Mouse (Mus musculus) kidney, postnatal 0 days (tissue): ENCODE measurements around the gene Wiz. TPM values are rescaled to one million over a fixed set of nuclear protein-coding genes. Genes with fewer than 3 reads are reported as not detected.

Experiments used
- ATAC-seq: fragments of 200-750 bp; cut with Nextera tagmentation; replicated peaks from 2 replicates; pipeline ENCODE4 v1.8.0; 2017; ENCODE audit warnings: low read depth, moderate number of reproducible peaks, moderate TSS enrichment, moderate library complexity; ENCODE audit not compliant: low FRiP score
- DNase-seq: peaks from one replicate; pipeline ENCODE4 v3.0.0-alpha.2; 2016; ENCODE audit warnings: low spot score
- H3K27ac ChIP-seq: fragments of 300-500 bp; sonication (generic); 2 replicates; pipeline ENCODE4 v1.5.1; 2014; ENCODE audit warnings: mild to moderate bottlenecking
- H3K27me3 ChIP-seq: fragments of 300-500 bp; sonication (generic); 2 replicates; pipeline ENCODE4 v1.6.1; 2014; ENCODE audit warnings: low read length, mixed read lengths; ENCODE audit not compliant: insufficient read depth
- H3K36me3 ChIP-seq: fragments of 300-500 bp; sonication (generic); 2 replicates; pipeline ENCODE4 v1.6.1; 2014; ENCODE audit warnings: low read length, mixed read lengths; ENCODE audit not compliant: insufficient read depth
- H3K4me1 ChIP-seq: fragments of 300-500 bp; sonication (generic); replicated peaks from 2 replicates; pipeline ENCODE4 v1.6.1; 2014; ENCODE audit warnings: antibody characterized with exemption, low read length, mixed read lengths; ENCODE audit not compliant: insufficient read depth
- H3K4me2 ChIP-seq: fragments of 300-500 bp; sonication (generic); 2 replicates; pipeline ENCODE4 v1.6.1; 2014; ENCODE audit warnings: mild to moderate bottlenecking, low read length, moderate library complexity, mixed read lengths
- H3K4me3 ChIP-seq: fragments of 300-500 bp; sonication (generic); replicated peaks from 2 replicates; pipeline ENCODE4 v1.5.1; 2014; ENCODE audit warnings: low read depth, low read length
- H3K9ac ChIP-seq: fragments of 300-500 bp; sonication (generic); 2 replicates; pipeline ENCODE4 v1.6.1; 2014; ENCODE audit warnings: low read depth, low read length
- H3K9me3 ChIP-seq: fragments of 300-500 bp; sonication (generic); replicated peaks from 2 replicates; pipeline ENCODE4 v1.6.1; 2016; ENCODE audit warnings: low read length, inconsistent platforms, mixed read lengths
- CTCF ChIP-seq: IDR thresholded peaks from 2 replicates; pipeline ENCODE4 v1.5.1; 2016; ENCODE audit warnings: antibody characterized with exemption, low read depth, mild to moderate bottlenecking, moderate library complexity
- WGBS: fragments of 180-500 bp; shearing (Covaris S2); extraction: QIAGEN DNeasy Blood & Tissue Kit; methylation state at CpG from one replicate; pipeline ENCODE4 v1.1.7; 2014; 5-methylcytosine and 5-hydroxymethylcytosine counted together
- polyA plus RNA-seq: library from polyadenylated mRNA; unstranded; fragments of >200 nt; fragmentation: Nextera tagmentation; extraction: Ambion mirVana; gene quantifications from 2 replicates; pipeline ENCODE4 v1.2.1, GENCODE M21; 2015

Wiz gene
- polyA plus RNA-seq, 1 experiment from 2014 or later = 20.8 TPM

DNA sequence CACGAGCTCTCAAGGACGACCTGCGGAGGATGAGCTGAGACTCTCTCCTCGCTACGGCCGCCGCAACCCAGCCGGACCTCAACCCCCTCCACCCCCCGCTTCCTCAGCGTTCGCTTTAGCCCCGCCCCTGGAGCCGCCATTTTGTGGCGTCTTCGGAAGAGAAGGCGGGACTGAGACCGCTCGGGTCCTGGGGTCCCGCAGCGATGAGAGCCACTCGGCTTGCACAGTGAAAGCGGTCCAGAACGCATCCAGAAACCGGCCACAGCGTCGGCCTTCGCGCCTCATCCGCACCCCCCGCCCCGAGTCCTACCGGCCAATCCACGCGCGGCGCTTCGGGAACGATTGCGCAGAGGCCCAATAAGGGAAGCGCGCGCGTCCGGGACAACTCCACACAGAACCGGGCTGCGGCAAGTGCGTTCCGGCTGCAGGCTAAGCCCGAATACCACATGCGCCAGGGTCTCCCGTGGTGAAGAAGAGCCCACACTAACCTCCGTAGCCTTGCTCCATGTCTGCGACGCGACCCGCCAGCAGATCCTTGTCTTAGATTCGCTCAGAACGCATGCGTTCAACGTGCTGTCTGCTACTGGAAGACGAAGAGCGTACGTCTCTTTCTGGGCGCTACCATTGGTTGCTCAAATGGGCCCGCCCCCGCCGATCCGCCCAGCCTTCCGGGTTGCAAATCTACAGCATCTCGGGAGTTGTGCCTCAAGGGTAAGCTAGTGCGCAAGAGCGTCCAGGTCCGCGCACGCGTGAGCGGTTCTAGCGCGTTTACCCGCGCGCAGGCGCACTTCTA lies 68.4 kb downstream of the Wiz start, which contains the start of gene Akap8:
Gene Akap8 (minus strand): TSS at position 642 of the 793 bp plus-strand sequence.
- ATAC-seq (peak; percentile 97), DNase-seq (peak; percentile 99)
- Histone ChIP-seq H3K4me1 (0 out of 2 replicates have a peak, but pooled peaks cover 5% of the 10 kb centered on the region), H3K4me3 (peak within 1 kb of the TSS; percentile 86), H3K9ac (peak within 1 kb of the TSS; percentile 95), H3K9me3 (no peaks in the 10 kb centered on the region), H3K4me2 (peak within 1 kb of the TSS; percentile 95), H3K36me3 (peaks cover 18% of the 10 kb centered on the region), H3K27ac (peak within 1 kb of the TSS; percentile 98), H3K27me3 (no peaks in the 10 kb centered on the region)
- no peak; the same call in 1 of the 2 replicates for TF ChIP-seq CTCF
- WGBS = under 1% methylated on average over 83 of the region's 83 CpGs

DNA sequence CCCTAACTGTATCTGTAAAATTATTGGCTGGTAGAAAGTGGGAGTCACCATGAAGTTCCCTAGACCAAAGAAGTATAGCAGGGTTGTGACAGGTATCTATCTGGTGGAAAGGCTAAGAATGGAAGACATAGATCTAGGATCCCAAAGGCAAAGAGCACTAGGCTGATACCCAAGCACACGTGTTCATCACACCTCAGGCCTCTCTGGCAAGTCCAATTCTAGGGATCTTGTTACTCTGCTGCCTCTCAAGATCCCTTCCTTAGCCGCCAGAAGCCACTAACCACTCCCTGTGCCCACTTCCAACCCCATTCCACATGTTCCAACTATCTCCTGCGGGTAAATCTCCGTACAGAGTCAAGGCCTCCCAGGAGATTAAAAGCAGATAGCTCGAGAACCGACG lies 69.3 kb downstream of the Wiz start:
- H3K9ac ChIP-seq = peak overlapping the region; percentile 95
- H3K27ac ChIP-seq = peak overlapping the region; percentile 98
- no peaks in the 10 kb centered on the region for H3K9me3 ChIP-seq
- 1% methylated on average over 7 of the region's 7 CpGs for WGBS
- no peaks in the 10 kb centered on the region for H3K27me3 ChIP-seq
- no peak for TF ChIP-seq CTCF
- no peak for ATAC-seq
- H3K4me2 ChIP-seq = peak overlapping the region; percentile 95
- H3K4me3 ChIP-seq = peak overlapping the region; percentile 86
- peak; percentile 44 for DNase-seq
- 0 out of 2 replicates have a peak, but pooled peaks cover 5% of the 10 kb centered on the region for H3K4me1 ChIP-seq
- peaks cover 26% of the 10 kb centered on the region for H3K36me3 ChIP-seq

DNA sequence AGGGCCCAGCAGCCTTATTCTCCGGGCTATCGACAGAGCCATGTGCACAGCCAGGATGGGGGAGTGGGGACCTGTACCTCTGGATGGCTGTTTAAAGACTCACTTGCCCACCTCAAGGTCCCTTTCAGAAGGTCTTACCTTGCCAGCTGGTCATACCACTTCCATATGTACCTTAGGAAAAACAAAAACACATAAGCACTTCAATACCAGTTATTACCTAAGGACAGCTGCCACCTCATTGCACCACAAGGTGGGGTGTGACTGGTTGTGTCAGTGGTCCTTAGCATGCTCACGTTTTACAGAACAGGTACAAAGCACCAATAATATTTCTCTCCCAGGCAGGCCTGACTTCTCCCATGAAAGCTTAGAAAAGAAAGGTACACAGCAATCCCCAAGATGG lies 71.5 kb downstream of the Wiz start:
- Histone ChIP-seq H3K4me3 (no peak overlapping the region), H3K9ac (no peak overlapping the region), H3K27me3 (no peaks in the 10 kb centered on the region), H3K36me3 (peaks cover 45% of the 10 kb centered on the region), H3K4me2 (no peak overlapping the region), H3K27ac (no peak overlapping the region), H3K4me1 (0 out of 2 replicates have a peak, but pooled peaks cover 5% of the 10 kb centered on the region), H3K9me3 (no peaks in the 10 kb centered on the region)
- no peak for DNase-seq
- WGBS = 80% methylated on average over 3 of the region's 3 CpGs
- ATAC-seq = no peak
- 0 out of 2 replicates have a peak, but pooled peaks have one; percentile 18 for TF ChIP-seq CTCF

DNA sequence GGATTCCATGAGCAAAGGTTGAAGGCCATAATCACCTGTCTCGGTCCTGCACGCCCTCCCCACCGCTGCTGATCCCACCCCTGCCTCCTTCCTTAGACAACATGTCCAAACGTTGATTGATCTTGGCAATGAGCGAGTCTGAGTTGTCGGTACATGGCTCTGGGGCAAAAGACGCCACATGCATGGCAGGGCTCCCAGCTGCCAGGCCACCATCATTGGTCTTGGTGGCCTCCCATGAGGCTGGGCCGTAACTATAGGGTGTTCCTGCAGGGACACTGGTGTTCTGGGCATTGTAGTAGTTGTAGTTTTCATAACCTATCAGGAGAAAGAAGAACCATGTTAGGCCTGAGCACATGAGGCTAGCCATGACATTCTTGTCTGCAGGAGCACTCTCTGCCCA lies 72.2 kb downstream of the Wiz start:
- H3K9me3 ChIP-seq = no peaks in the 10 kb centered on the region
- no peak for TF ChIP-seq CTCF
- 94% methylated on average over 8 of the region's 8 CpGs for WGBS
- H3K4me1 ChIP-seq = 0 out of 2 replicates have a peak, but pooled peaks cover 5% of the 10 kb centered on the region
- ATAC-seq = no peak
- H3K4me3 ChIP-seq = no peak overlapping the region
- H3K27ac ChIP-seq = no peak overlapping the region
- DNase-seq = no peak
- no peak overlapping the region for H3K9ac ChIP-seq
- H3K36me3 ChIP-seq = peaks cover 52% of the 10 kb centered on the region
- no peak overlapping the region for H3K4me2 ChIP-seq
- no peaks in the 10 kb centered on the region for H3K27me3 ChIP-seq

DNA sequence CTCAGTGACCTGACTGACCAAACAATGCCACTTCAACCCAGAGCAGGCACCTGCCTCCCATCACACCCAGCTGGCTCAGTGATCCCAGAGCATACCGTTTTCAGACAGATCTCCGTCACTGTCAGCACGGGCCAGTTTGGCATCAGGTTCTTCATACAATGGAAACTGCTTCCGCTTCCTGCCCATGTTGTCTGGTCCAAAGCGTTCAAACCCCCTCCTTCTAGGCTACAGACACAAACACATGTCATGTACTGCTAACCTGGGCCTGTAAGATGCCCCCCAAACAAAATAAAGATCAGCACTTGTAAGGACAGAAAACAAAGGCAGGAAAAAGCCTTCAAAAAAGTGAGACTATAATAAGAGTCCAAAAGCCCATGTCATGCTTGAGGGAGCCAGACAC lies 73.7 kb downstream of the Wiz start:
- H3K27ac ChIP-seq = no peak overlapping the region
- H3K4me3 ChIP-seq = no peak overlapping the region
- no peaks in the 10 kb centered on the region for H3K9me3 ChIP-seq
- DNase-seq (no peak), ATAC-seq (no peak)
- TF ChIP-seq CTCF = no peak
- H3K4me2 ChIP-seq = no peak overlapping the region
- H3K9ac ChIP-seq = no peak overlapping the region
- 91% methylated on average over 5 of the region's 5 CpGs for WGBS
- 0 out of 2 replicates have a peak, but pooled peaks cover 5% of the 10 kb centered on the region for H3K4me1 ChIP-seq
- H3K27me3 ChIP-seq = no peaks in the 10 kb centered on the region
- peaks cover 66% of the 10 kb centered on the region for H3K36me3 ChIP-seq

- Histone ChIP-seq H3K36me3 (peaks cover 82% of the 10 kb centered on the region), H3K27me3 (no peaks in the 10 kb centered on the region), H3K4me2 (no peak overlapping the region), H3K9me3 (no peaks in the 10 kb centered on the region), H3K9ac (no peak overlapping the region), H3K4me3 (no peak overlapping the region), H3K27ac (no peak overlapping the region), H3K4me1 (no peaks in the 10 kb centered on the region)
- no peak for ATAC-seq
- no peak for DNase-seq
- WGBS = 79% methylated on average over 5 of the region's 5 CpGs
- no peak for TF ChIP-seq CTCF
These were observed 75.3 kb downstream of the Wiz start for GRCm38 (mm10) chr17:32313892-32314291.
